Mouse (Mus musculus): ENCODE data around the gene Nkd1.

Nkd1 gene

GRCm38 (mm10) chr8:88537998-88538975, 17.1 kb downstream of the Nkd1 start:
- no peak for DNase-seq (ENCODE audit: low read depth, low spot score)

GRCm38 (mm10) chr8:88538976-88539371, 17.8 kb downstream of the Nkd1 start:
- DNase-seq (ENCODE audit: low read depth, low spot score) = no peak

GRCm38 (mm10) chr8:88539963-88540362, 18.8 kb downstream of the Nkd1 start:
- no peak for DNase-seq (ENCODE audit: low read depth, low spot score)

- no peak for DNase-seq (ENCODE audit: low read depth, low spot score)
Measured at GRCm38 (mm10) chr8:88542596-88543213, 21.6 kb downstream of the Nkd1 start.

- no peak for DNase-seq (ENCODE audit: low read depth, low spot score)
Measured at GRCm38 (mm10) chr8:88544677-88545076, 23.5 kb downstream of the Nkd1 start.

DNA sequence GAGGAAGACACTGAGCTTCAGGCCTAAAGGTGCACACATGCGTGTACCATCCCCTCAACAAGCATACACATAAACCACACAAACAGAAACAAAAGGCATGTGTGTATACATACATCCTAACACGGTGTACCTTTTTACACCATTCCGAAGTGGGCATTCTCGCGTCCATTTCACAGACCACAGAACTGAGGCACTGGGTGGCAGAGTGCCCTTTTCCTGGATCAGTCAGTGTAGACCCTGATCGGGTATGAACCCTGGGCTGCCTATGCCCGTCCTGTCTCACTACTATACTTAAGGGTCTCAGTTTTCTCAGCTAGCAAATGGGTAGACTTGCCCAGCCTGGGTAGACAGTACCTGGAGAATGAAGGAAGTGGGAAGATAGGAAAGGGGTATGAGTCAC, 24.3 kb downstream of the Nkd1 start:
- no peak for DNase-seq (ENCODE audit: low read depth, low spot score)

DNA sequence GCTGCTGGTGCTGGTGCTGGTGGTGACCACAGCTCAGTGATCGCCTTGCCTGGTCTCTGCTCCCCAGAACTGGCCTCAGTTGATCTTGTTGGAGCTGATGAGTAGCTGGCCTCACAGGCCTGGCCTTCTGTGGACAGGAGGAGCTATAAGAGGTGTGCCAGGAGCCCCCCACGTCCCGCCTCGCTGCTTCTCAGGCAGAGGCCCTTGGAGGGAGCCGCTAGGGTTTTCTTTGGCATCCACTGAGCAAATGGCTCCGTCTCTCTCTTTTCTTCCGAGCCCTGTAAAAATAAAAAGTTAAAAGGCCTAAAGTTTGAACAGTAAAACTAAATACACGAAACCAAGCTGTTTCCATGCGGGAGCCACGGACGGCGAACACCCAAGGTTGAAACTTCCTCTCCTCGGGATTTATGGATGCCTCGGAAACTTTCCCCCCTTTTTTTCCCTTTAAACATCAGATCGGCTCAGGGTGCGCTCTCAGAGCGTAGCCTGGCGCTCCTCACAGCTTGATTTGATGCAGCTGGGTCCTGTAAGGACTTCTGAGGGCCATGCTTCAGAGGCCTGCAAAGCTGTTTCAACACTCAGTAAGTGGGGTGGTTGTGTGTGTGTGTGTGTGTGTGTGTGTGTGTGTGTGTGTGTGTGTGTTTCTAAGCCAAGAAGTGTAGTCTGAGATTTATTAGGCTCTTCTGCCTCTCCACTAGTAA, 25.0 kb downstream of the Nkd1 start:
- DNase-seq (ENCODE audit: low read depth, low spot score) = no peak

- no peak for DNase-seq (ENCODE audit: low read depth, low spot score)
Measured at GRCm38 (mm10) chr8:88555669-88556068, 34.5 kb downstream of the Nkd1 start.

DNA sequence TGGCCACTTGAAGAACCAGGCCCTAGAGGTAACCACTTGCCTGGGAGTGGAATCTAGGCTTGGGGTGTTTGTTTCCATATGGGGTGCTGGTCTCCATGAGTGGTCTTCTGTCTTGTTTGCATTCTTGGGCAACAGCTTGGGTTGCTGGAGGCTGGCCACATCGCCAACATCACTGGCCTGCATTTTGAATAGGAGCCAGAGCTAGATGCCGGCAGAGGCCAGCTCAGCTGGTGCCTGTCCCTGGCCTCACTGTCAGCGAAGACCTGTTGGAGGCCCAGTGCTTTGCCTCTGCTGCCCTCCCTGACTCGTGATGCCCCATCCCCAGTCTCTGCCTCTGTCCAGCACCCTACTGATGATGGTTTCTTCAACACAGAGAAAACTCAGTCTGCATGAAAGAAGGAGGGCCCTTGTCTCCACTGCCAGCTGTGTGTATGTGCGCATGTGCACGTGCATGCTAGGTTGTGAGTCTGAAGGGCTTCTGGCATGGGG, 38.9 kb downstream of the Nkd1 start:
- DNase-seq (ENCODE audit: low read depth, low spot score) = no peak

DNA sequence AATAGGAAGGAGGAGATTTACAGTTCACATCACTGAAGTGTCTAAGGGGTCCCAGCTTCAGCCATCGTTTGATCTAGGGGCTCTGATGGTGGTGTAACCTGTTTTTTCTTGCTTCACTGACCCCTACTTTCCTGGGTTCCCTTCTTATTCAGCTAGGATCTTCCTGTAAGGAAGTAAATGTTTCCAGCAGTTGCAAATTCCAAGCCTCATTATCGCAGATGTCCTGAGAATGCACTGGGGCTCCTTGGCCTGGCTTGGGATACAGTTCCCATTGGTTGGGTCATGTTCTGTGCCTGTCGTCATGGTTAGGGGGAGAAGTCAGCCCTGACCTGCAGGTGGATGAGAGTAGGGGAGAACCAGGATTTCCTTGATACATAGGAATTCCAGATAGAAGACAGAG, 40.2 kb downstream of the Nkd1 start:
- DNase-seq (ENCODE audit: low read depth, low spot score) = no peak

GRCm38 (mm10) chr8:88564256-88564903, 43.2 kb downstream of the Nkd1 start:
- DNase-seq (ENCODE audit: low read depth, low spot score) = no peak

DNA sequence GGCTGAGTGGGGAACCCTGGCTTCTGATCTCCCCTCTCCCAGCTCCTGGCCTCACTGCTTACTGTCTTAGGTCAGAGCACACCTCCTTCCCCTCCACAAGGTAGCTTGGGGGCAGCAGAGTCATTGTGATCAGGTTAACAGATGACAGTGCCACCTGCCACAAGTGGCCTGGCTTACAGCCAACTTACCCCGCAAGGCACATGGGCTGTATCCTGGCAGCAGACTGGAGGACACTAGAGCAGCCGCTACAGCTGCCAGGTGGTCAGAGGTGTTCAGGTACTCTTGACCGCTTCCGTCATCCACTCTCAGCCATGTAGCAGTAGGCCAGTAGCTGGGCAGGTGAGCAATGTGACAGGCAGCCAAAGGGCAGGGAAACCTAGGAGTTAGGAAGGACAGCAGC, 45.0 kb downstream of the Nkd1 start:
- DNase-seq (ENCODE audit: low read depth, low spot score) = no peak

- DNase-seq (ENCODE audit: low read depth, low spot score) = no peak
Measured at GRCm38 (mm10) chr8:88567314-88568121, 46.4 kb downstream of the Nkd1 start.

DNA sequence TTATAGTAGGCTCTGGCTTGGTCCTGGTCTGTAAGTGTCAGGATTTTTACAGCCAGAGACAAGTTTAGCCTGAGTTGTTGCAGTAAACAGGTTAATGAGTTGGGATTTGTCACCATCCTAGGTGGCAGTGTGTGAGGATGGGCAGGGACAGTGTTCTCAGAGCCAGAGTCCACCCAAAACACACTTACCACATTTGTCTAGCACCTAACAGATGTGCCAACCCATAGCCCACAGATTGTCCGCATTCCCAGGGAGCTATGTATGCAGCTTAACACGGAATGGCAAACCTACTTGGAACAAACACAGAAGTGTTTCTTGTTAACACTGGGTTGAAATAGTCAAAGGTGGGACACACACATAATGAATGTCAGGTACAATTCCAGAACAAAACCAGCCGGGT, 47.1 kb downstream of the Nkd1 start:
- no peak for DNase-seq (ENCODE audit: low read depth, low spot score)

GRCm38 (mm10) chr8:88569366-88569765, 48.2 kb downstream of the Nkd1 start:
- no peak for DNase-seq (ENCODE audit: low read depth, low spot score)

GRCm38 (mm10) chr8:88570293-88570998, 49.3 kb downstream of the Nkd1 start:
- no peak for DNase-seq (ENCODE audit: low read depth, low spot score)

GRCm38 (mm10) chr8:88571434-88572184, 50.5 kb downstream of the Nkd1 start:
- no peak for DNase-seq (ENCODE audit: low read depth, low spot score)

DNA sequence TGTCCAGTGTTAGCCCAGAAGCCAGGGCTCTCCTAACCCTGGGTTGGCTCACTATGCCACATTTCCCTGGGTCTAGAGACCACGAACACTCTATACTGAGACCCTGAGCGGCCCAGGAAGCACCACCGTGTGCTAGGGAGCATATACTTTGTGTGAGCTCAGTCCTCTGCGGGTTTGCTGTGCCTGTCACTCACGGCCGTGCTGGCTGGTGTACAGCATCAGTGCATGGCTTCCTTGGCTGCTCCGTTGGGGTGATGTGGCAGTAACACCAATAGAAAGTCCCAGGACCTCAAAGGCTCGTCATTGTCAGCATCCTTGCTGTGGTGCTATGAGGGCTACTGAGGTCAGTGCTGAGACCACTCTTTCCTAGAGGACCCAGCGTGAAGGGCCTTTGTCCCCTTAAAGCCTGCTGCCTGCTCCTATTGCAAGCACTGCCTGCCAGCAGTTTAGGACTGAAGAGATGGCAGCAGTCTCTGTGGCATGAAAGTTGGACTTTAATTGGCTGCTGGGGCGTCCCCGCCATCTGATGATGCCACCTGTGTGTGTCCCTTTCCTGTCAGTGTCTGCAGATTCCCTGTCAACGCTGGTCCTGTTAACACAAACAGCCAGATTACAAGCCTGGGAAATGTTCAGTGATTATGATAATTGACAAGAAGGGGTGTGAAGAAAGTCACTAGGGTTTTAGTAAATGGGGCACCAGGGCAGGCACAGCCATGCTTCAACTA, 51.2 kb downstream of the Nkd1 start:
- no peak for DNase-seq (ENCODE audit: low read depth, low spot score)
